Mouse (Mus musculus) central nervous system, embryonic 11.5 days (tissue): ENCODE data around the gene Vsig1. TPM values are rescaled to one million over a fixed set of nuclear protein-coding genes. Genes with fewer than 3 reads are reported as not detected.

ENCODE experiments used
- polyA plus RNA-seq: library from polyadenylated mRNA; depleted of rRNA; stranded (reverse); fragments of >200 nt; gene quantifications from 2 replicates; pipeline ENCODE4 v1.2.3, GENCODE M21; 2012; rRNA removed

Vsig1 gene
- 0.06 TPM in 1 of 2 replicates, not detected in the other for polyA plus RNA-seq

DNA sequence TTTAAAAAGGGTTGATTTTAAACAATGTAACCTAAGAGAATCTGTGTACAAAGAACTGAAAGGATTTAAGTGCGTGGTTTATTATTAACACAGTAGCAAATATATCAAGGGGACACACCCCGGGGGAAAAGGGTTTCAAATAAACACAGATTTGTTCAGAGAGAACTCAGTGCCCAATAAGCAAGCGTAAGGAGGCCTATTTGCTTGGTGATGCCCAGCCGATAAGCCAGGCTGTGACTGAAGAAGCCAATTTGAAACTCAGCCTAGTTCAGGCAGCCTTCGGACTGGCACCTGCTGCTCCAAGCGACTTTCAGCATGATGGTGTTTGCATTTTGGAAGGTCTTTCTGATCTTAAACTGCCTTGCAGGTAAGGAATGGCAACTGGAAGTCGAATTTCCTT lies at the start of gene Vsig1:
Vsig1 (plus strand) TSS at position 249 of the 400 bp plus-strand sequence.

DNA sequence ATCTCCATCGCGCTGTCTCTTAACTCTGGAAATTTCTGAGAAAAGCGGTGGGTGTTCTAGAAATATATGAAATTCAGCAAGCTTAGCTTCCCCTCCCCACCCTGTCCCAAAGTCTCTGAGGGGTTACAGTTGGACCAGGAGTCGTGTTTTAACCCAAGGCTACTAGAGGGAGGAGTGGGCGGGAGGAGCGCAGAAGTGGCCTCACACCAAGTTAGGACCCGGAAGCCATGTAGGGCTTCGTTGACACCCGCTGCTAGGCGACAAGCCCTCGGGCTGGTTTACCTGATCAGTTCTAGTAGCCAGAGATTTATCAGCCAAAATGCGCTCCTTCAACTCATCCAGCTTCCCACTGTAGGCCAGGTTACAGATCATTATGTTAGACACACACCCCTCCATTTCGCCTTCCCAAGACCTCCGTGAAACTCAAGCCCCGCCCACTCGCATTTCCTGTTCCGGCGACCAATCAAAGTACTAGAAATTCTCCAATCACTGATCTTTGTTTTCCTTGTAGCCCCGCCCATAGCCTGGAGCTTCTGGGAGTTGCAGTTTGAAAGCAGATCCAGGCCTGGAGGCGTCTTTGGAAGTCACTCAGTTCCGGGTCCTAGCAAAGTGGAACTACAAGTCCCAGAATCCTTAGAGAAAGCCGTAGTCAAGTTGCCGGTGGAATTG lies 49.0 kb downstream of the Vsig1 start, which contains the start of the genes Psmd10 and Atg4a:
Psmd10 (minus strand) TSS at position 457 of the 669 bp plus-strand sequence.
Atg4a (plus strand) TSS at position 636 of the 669 bp plus-strand sequence.

Other genes with a start within 250 kb of the Vsig1 start
- gene Mid2, start 243.0 kb upstream of the Vsig1 start, polyA plus RNA-seq: 2.1 and 4.2 TPM in 2 replicates
- not detected in 2 replicates for gene Tex13b, start 94.2 kb upstream of the Vsig1 start, polyA plus RNA-seq
- gene Psmd10, start 49.1 kb downstream of the Vsig1 start, polyA plus RNA-seq: 24.6 and 26.1 TPM in 2 replicates
- gene Atg4a, start 49.3 kb downstream of the Vsig1 start, polyA plus RNA-seq: 8.8 and 10.4 TPM in 2 replicates